Mouse (Mus musculus): ENCODE results near the gene Nr4a1. TPM values are rescaled to one million over a fixed set of nuclear protein-coding genes. Genes with fewer than 3 reads are reported as not detected.

Nr4a1 gene
- polyA plus RNA-seq, 1 experiment from 2014 or later: 8.8 TPM

DNA sequence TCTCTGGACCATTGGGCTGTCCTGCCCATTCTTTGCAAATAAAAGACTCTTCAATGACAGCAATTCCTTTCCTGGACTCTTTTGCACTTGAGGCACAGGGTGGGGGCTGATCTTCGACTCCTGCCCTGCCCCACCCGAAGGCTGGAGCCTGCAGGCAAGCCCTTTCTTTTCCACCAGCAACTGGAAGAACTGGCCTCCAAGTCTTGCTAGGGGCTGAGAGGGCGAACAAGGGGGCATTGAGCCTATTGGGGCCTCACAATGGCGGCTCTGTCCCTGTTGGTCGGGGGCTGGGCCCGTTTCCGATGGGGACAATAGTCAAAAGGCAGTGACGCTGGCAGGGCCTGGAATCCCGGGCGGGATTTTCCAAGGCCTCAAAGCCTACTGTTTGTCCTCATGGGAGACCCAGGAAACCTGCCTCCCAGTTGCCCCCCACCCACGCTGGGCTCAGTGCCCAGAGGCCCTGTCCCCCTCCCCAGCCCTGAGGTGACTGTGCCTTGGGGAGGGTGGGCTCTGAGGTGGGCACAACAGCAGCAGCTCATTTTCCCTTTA, 23.4 kb downstream of the Nr4a1 start:
- ATAC-seq (ENCODE audit: insufficient read depth): 0 out of 2 replicates have a peak, but pooled peaks have one; percentile 20
- H3K27ac ChIP-seq (ENCODE audit: low read depth): peak overlapping the region; percentile 73; the same call in 1 of the 2 replicates
- peak; percentile 37 for DNase-seq
- H3K36me3 ChIP-seq (ENCODE audit: insufficient read depth): peaks cover 19% of the 10 kb centered on the region
- H3K9ac ChIP-seq: no peak overlapping the region
- WGBS: 59% methylated on average over 11 of the region's 11 CpGs
- no peaks in the 10 kb centered on the region for H3K27me3 ChIP-seq (ENCODE audit: insufficient read depth, low read length)
- no peak overlapping the region for H3K4me2 ChIP-seq
- H3K9me3 ChIP-seq (ENCODE audit: low read depth, low read length): no peaks in the 10 kb centered on the region
- TF ChIP-seq CTCF (IDR thresholded peaks at IDR 0.05; ENCODE audit: low read depth): no peak
- H3K4me1 ChIP-seq (ENCODE audit: insufficient read depth): 0 out of 2 replicates have a peak, but pooled peaks cover 4% of the 10 kb centered on the region
- no peak overlapping the region for H3K4me3 ChIP-seq (ENCODE audit: low read depth, low read length)

DNA sequence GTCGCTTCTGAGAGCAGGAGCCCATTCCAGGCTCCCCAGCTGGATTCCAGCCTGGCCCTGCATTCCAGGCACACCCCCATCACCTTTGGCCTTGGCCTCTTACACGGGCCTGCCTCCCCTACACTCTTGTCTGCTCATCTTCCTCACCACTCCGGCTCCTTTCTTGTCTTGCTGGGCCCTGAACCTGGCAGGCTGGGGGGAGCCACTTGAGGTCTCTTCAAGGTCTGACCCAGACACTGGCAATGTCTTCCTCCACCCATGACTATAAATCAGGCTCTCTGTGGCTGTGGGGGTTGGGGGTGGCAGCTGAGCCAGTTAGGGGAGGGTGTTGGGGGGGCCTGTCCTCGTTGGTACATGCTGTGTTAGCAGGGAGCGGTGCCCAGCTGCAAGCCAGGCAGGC, 24.5 kb downstream of the Nr4a1 start:
- Histone ChIP-seq H3K9ac (peak overlapping the region; percentile 25; the same call in 1 of the 2 replicates), H3K9me3 (ENCODE audit: low read depth, low read length) (no peaks in the 10 kb centered on the region), H3K4me3 (ENCODE audit: low read depth, low read length) (no peak overlapping the region), H3K27ac (ENCODE audit: low read depth) (no peak overlapping the region), H3K36me3 (ENCODE audit: insufficient read depth) (peaks cover 8% of the 10 kb centered on the region), H3K4me2 (no peak overlapping the region), H3K27me3 (ENCODE audit: insufficient read depth, low read length) (no peaks in the 10 kb centered on the region), H3K4me1 (ENCODE audit: insufficient read depth) (0 out of 2 replicates have a peak, but pooled peaks cover 4% of the 10 kb centered on the region)
- ATAC-seq (ENCODE audit: insufficient read depth) (no peak), DNase-seq (no peak)
- 38% methylated on average over 5 of the region's 5 CpGs for WGBS
- TF ChIP-seq CTCF (IDR thresholded peaks at IDR 0.05; ENCODE audit: low read depth): no peak

DNA sequence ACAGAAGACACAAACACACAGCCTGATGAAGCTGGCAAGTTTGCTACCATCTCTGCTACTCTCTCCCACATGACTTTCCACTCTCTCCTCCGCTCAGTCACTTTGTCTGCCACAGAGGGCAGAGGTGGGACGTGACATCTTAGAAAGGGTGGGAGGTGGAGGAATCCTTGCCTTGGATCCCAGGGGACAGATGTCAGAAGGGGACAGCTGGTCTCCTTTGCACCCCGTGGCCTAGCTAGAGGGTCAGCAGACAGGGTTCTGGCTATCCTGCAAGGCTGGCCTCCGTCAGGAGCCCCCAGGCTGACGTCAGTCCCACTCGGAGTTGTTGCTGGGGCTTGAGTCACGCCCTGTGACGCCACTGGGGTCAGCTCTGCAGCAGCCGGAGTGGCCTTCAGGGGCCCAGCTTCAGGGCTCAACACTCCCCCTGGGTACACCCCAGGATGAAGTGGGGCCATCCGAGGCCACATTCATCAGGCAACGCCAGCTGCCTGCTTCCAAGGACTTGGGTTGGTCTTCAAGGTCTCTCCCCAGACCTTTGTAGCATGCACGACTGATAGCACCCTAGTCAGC, 25.4 kb downstream of the Nr4a1 start:
- no peak overlapping the region for H3K4me2 ChIP-seq
- 0 out of 2 replicates have a peak, but pooled peaks cover 4% of the 10 kb centered on the region for H3K4me1 ChIP-seq (ENCODE audit: insufficient read depth)
- H3K4me3 ChIP-seq (ENCODE audit: low read depth, low read length): no peak overlapping the region
- H3K9ac ChIP-seq: no peak overlapping the region
- ATAC-seq (ENCODE audit: insufficient read depth) (no peak), DNase-seq (no peak)
- no peaks in the 10 kb centered on the region for H3K27me3 ChIP-seq (ENCODE audit: insufficient read depth, low read length)
- H3K9me3 ChIP-seq (ENCODE audit: low read depth, low read length): no peaks in the 10 kb centered on the region
- 34% methylated on average over 12 of the region's 12 CpGs for WGBS
- no peaks in the 10 kb centered on the region for H3K36me3 ChIP-seq (ENCODE audit: insufficient read depth)
- no peak for TF ChIP-seq CTCF (IDR thresholded peaks at IDR 0.05; ENCODE audit: low read depth)
- H3K27ac ChIP-seq (ENCODE audit: low read depth): no peak overlapping the region

DNA sequence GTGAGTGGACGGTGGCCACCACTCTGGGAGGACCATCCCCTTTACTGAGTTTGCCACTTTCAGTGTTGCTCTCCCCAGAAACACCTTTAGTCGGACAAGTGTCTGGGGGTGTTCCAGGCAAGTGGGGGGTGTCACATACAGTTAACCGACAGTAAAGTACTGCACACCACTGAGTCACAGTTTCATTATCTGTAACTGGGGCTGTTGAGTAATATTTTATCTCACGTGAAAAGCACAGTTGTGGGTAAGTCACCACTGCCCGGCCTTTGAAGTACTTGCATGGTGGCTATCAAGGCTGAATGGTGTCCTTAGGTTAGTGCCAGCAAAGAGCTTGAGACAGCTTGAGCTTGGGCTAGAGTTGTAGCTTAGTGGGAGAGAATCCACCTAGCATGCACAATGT, 28.4 kb downstream of the Nr4a1 start:
- 61% methylated on average over 5 of the region's 5 CpGs for WGBS
- peaks cover 14% of the 10 kb centered on the region for H3K36me3 ChIP-seq (ENCODE audit: insufficient read depth)
- DNase-seq (no peak), ATAC-seq (ENCODE audit: insufficient read depth) (no peak)
- no peak overlapping the region for H3K9ac ChIP-seq
- H3K4me3 ChIP-seq (ENCODE audit: low read depth, low read length): no peak overlapping the region
- no peak overlapping the region for H3K4me2 ChIP-seq
- no peak for TF ChIP-seq CTCF (IDR thresholded peaks at IDR 0.05; ENCODE audit: low read depth)
- H3K27me3 ChIP-seq (ENCODE audit: insufficient read depth, low read length): no peaks in the 10 kb centered on the region
- no peak overlapping the region for H3K27ac ChIP-seq (ENCODE audit: low read depth)
- H3K4me1 ChIP-seq (ENCODE audit: insufficient read depth): peaks cover 10% of the 10 kb centered on the region; the same call in 1 of the 2 replicates
- no peaks in the 10 kb centered on the region for H3K9me3 ChIP-seq (ENCODE audit: low read depth, low read length)

DNA sequence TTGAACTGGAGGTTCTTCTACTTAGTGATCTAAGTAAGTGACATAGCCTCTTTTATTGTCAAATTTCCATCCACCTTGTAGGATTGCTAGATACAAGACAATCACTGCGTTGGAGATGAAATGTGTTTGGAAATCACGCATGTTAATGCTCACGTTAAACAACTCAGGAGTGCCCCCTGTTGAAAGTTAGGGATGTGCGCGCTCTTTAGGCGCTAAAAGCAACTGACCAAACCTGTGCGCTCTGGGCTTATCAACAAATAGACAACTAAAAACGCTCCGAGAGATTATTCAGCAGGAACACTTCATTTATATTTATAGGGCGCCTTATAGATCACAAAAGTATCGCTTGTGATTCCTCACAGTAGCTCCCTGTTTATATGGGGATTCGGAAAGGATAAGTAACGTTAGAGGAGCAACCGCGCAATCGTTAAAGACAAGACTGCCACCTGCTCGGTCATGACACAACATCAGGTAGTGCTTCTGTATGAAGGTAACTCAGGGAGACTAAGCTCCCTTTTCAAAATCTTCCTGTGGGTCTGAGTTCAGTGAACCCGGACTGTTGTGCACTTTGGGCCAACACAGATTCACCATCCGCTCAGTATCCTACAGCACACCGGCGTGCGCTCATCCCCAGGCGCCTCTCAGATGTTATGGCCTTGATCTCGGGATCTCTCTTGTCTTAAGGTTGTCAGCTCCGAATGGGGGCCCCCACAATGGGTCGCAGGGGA, 29.3 kb downstream of the Nr4a1 start:
- H3K27me3 ChIP-seq (ENCODE audit: insufficient read depth, low read length): no peaks in the 10 kb centered on the region
- H3K9ac ChIP-seq: peak overlapping the region; percentile 90
- peak; percentile 73 for TF ChIP-seq CTCF (IDR thresholded peaks at IDR 0.05; ENCODE audit: low read depth)
- DNase-seq (peak; percentile 94), ATAC-seq (ENCODE audit: insufficient read depth) (peak; percentile 39)
- 1% methylated on average over 26 of the region's 26 CpGs for WGBS
- H3K27ac ChIP-seq (ENCODE audit: low read depth): peak overlapping the region; percentile 82
- H3K4me3 ChIP-seq (ENCODE audit: low read depth, low read length): peak overlapping the region; percentile 97
- peaks cover 22% of the 10 kb centered on the region for H3K36me3 ChIP-seq (ENCODE audit: insufficient read depth)
- H3K4me2 ChIP-seq: peak overlapping the region; percentile 98
- H3K9me3 ChIP-seq (ENCODE audit: low read depth, low read length): no peaks in the 10 kb centered on the region
- H3K4me1 ChIP-seq (ENCODE audit: insufficient read depth): peaks cover 10% of the 10 kb centered on the region; the same call in 1 of the 2 replicates

DNA sequence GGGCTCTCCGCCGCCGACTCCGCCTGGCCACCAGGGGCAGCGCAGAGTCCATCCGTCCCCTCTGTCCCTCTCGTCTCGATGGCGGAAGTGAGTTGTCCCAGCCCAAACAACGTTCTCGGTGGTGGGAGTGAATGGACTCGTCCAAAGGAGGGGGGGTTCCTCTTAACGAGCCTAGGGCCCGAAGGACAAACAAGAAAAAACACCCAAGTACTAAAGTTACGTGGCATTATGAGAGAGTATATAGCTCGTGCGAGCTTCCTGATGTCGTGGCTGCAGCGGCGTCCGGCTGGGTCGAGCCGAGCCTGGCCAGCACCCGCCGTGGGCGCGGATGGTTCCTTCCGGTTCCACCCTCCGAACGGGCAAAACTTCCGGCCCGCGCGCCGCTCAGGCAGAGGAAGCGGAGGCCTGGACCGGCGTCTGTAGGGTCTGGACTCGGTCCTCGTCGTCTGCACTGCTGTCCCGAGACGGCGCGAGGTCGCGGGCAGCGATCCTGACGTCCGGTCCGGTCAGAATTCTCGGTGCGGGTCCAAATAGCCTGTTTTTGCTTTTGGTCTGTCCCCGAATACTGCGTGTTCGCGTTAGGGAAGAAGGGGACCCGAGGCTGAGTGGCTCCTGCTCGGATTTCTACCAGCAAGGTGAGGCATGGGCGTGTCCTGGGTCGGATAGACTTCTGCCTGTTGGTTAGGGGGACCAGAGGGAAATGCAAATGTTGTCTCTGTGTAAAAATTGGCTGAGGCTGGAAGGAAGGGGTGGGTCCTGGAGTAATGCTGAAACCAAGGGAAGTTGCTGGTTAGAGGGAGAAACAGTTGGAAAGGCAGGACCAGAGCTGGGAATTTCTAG, 30.1 kb downstream of the Nr4a1 start, which contains the start of gene Atg101:
Atg101 (plus strand) TSS at position 362 of the 840 bp plus-strand sequence.
- no peaks in the 10 kb centered on the region for H3K27me3 ChIP-seq (ENCODE audit: insufficient read depth, low read length)
- peaks cover 6% of the 10 kb centered on the region; the same call in 1 of the 2 replicates for H3K4me1 ChIP-seq (ENCODE audit: insufficient read depth)
- peak; percentile 94 for ATAC-seq (ENCODE audit: insufficient read depth)
- peak within 1 kb of the TSS; percentile 82 for H3K27ac ChIP-seq (ENCODE audit: low read depth)
- peaks cover 30% of the 10 kb centered on the region for H3K36me3 ChIP-seq (ENCODE audit: insufficient read depth)
- DNase-seq: peak; percentile 93
- H3K9ac ChIP-seq: peak within 1 kb of the TSS; percentile 90
- H3K4me2 ChIP-seq: peak within 1 kb of the TSS; percentile 98
- H3K9me3 ChIP-seq (ENCODE audit: low read depth, low read length): no peaks in the 10 kb centered on the region
- peak; percentile 97 for TF ChIP-seq CTCF (IDR thresholded peaks at IDR 0.05; ENCODE audit: low read depth)
- peak within 1 kb of the TSS; percentile 97 for H3K4me3 ChIP-seq (ENCODE audit: low read depth, low read length)
- WGBS: under 1% methylated on average over 61 of the region's 61 CpGs
